Mouse (Mus musculus): ENCODE data around the gene Eif5a. TPM values are rescaled to one million over a fixed set of nuclear protein-coding genes. Genes with fewer than 3 reads are reported as not detected.

Gene Eif5a
- polyA plus RNA-seq (2014; fragmentation: Illumina TruSeq; extraction: RNeasy Lipid Tissue Mini Kit (QIAGEN cat#74804); ENCODE audit: low read depth, low replicate concordance), result 247 TPM

GRCm38 (mm10) chr11:69921114-69922011 is at the start of gene Eif5a:
TSS of gene Eif5a (minus strand) at chr11:69921958.

GRCm38 (mm10) chr11:69964650-69965270 is 43.0 kb upstream of the Eif5a start, which contains the start of gene Cldn7:
TSS of gene Cldn7 (plus strand) at chr11:69964779.

DNA sequence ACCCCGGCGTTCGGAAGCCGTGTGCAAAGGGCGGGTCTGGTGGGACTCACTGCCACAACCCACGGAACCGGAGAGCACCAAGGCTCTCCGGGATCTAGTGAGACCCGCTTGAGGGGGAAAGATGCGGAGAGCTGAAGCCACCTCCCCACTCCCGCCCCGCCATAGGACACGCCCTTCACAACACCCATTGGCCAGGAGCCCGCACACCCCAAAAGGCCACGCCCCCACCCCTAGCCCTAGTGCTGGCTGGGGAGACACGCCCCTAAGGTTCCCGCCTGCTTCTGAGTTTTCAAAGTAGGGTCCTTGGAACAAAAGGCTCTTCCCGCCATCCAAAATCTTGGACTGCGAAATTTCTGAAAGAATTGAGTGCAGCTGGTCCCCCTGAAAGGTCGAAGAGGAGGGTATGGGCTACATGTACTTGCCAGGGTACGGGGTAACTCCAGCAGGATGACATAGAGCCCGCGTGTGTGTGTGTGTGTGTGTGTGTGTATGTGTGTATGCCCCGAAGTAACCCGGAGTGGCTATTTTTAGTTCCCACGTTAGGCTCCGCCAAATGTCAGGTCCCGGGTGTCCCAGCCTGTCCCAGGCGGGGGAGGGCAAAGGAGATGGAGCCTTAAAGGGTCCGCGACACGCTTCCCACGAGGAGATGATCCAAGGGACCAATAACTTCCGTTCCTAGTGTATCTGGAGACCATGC is 26.5 kb upstream of the Eif5a start, which contains the start of gene Slc2a4:
Gene Slc2a4 (minus strand): TSS at position 123 of the 697 bp plus-strand sequence.

DNA sequence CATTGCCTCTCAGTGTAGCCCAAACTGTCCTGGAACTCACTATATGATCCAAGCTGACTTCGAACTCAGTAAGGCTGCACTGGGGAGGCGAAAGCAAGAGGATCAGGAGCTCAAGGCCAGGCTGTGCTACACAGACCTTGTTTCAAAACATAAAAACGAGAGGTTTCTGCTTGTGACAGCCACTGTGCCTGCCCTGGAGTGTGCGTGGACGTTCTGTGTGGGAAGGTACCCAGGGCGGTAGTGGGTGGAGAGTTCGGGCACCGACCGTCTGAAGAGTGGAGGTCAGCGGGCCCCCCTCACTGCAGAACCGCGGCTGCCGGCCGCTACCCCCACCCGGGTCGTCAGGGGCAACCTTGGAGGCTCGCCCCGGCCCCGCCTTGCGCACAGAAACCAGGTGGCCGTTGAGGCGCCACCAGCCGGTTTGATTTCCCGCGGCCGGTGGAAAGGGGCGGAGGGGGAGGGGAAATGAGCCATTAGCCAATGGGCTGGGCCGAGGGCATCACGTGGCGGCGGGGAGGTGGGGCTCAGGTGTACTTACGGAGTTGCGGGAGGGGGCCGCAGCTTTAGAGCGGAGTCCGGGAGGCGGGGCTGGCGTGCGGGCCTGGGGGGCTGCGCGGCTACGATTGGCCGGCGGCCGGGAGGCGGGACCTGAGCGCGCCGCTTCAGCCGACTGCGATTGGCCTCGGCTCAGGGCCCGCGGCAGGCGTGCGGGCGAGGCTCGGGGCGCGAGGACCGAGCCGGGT is 13.6 kb upstream of the Eif5a start, which contains the start of gene Ybx2:
Gene Ybx2 (plus strand): TSS at position 660 of the 743 bp plus-strand sequence.

GRCm38 (mm10) chr11:69913554-69914371 is 8.0 kb downstream of the Eif5a start, which contains the start of gene Gps2:
TSS of gene Gps2 (plus strand) at chr11:69913888.

GRCm38 (mm10) chr11:69900471-69901405 is 21.0 kb downstream of the Eif5a start, which contains the start of the genes 2810408A11Rik and Neurl4:
TSS of gene 2810408A11Rik (minus strand) at chr11:69900987.
TSS of gene Neurl4 (plus strand) at chr11:69901072.

DNA sequence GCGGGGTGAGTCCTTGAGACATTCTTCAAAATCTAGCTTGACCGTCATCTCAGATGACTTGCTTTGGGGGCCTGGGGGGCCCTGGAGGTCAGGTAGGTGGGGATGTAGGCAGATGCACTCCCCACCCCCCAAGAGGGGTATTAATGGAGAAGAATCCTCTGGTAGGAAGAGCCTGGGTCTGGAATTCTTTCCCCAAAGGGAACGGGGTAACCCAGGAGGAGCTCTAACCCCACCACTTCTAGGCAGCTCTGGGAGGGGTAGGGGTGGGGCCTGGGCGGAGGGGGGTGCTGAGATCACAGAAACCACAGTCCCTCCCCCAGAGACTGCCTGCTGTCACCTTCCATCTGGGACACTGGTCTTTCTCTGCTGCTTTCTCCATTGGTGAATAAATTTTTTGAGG is 26.5 kb downstream of the Eif5a start, which contains the start of gene Acap1:
Gene Acap1 (minus strand): TSS at position 249 of the 400 bp plus-strand sequence.

DNA sequence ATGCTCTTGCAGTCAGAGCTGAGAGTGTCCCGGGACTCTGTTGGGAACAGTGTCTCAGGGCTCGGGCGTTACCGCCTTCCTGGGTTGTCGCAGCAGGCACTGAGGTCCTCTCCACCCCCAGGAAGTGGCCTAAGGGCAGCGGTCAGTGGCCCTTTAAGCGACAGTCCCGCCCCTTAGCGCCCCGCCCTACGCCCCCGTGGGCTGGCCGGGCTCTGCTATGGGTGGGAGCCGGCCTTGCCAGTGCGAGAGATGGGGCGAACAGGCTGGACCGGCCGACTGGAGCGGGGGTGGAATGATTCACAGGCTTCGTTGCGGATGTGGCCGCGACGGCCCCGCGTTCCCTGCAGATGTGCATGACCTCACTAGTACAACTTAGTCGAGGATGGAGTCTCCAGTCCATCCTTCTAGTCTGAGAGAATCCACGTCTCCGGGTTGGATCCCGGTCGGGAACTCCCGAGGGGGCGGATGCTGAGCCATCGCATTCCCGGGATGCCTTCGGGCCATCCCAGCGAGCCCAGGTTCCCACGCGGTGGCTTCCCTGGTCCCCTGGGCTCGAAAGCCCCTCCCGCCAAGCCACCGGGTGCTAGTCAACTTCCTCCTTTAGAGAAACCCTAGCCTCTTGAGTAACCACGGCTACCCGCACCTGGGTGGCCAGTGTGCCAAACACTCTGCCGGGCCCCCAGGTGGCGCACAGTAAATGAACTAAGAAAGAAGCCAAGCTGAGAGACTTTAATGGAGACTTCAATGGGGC is 40.7 kb downstream of the Eif5a start, which contains the start of gene Kctd11:
Gene Kctd11 (minus strand): TSS at position 554 of the 751 bp plus-strand sequence.

DNA sequence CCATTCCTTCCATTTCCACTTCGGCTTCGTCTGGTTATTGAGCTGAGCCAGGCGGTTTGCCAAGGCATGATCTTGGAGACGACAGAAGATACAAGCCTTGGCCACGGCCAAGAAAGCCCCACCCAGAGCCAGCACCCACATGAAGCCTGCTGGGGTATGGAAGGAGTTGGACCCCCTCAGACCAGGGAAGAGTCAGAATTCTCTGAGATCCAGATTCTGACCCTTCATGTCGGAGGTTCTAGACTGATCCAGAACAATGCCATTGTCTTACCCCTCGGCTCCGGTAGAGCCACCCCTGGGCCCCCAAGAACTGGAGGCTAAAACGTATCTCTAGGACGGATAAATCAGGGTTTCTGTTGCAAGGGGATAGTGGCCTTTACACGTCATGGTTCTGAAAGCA is 43.9 kb downstream of the Eif5a start, which contains the start of gene Tmem95:
Gene Tmem95 (minus strand): TSS at position 141 of the 400 bp plus-strand sequence.

Other genes starting within 250 kb of the Eif5a start
- 265 TPM for gene Eif4a1, start 249.5 kb downstream of the Eif5a start, polyA plus RNA-seq (2014; fragmentation: Illumina TruSeq; extraction: RNeasy Lipid Tissue Mini Kit (QIAGEN cat#74804); ENCODE audit: low read depth, low replicate concordance)
- gene Senp3, start 239.9 kb downstream of the Eif5a start, polyA plus RNA-seq (2014; fragmentation: Illumina TruSeq; extraction: RNeasy Lipid Tissue Mini Kit (QIAGEN cat#74804); ENCODE audit: low read depth, low replicate concordance), result 94.6 TPM
- 3.8 TPM for gene Tnfsf13, start 236.2 kb downstream of the Eif5a start, polyA plus RNA-seq (2014; fragmentation: Illumina TruSeq; extraction: RNeasy Lipid Tissue Mini Kit (QIAGEN cat#74804); ENCODE audit: low read depth, low replicate concordance)
- gene Tnfsf12, start 226.1 kb downstream of the Eif5a start, polyA plus RNA-seq (2014; fragmentation: Illumina TruSeq; extraction: RNeasy Lipid Tissue Mini Kit (QIAGEN cat#74804); ENCODE audit: low read depth, low replicate concordance), result 0.20 TPM
- gene Tnfsfm13, start 225.9 kb downstream of the Eif5a start, polyA plus RNA-seq (2014; fragmentation: Illumina TruSeq; extraction: RNeasy Lipid Tissue Mini Kit (QIAGEN cat#74804); ENCODE audit: low read depth, low replicate concordance), result 1.7 TPM
- gene Polr2a, start 163.3 kb downstream of the Eif5a start, polyA plus RNA-seq (2014; fragmentation: Illumina TruSeq; extraction: RNeasy Lipid Tissue Mini Kit (QIAGEN cat#74804); ENCODE audit: low read depth, low replicate concordance), result 43.5 TPM
- 33.7 TPM for gene Slc35g3, start 160.0 kb downstream of the Eif5a start, polyA plus RNA-seq (2014; fragmentation: Illumina TruSeq; extraction: RNeasy Lipid Tissue Mini Kit (QIAGEN cat#74804); ENCODE audit: low read depth, low replicate concordance)
- 3.6 TPM for gene Zbtb4, start 156.0 kb downstream of the Eif5a start, polyA plus RNA-seq (2014; fragmentation: Illumina TruSeq; extraction: RNeasy Lipid Tissue Mini Kit (QIAGEN cat#74804); ENCODE audit: low read depth, low replicate concordance)
- gene Chrnb1, start 126.0 kb downstream of the Eif5a start, polyA plus RNA-seq (2014; fragmentation: Illumina TruSeq; extraction: RNeasy Lipid Tissue Mini Kit (QIAGEN cat#74804); ENCODE audit: low read depth, low replicate concordance), result 0.24 TPM
- gene Fgf11, start 120.1 kb downstream of the Eif5a start, polyA plus RNA-seq (2014; fragmentation: Illumina TruSeq; extraction: RNeasy Lipid Tissue Mini Kit (QIAGEN cat#74804); ENCODE audit: low read depth, low replicate concordance), result 3.7 TPM
- gene Tmem102, start 116.3 kb downstream of the Eif5a start, polyA plus RNA-seq (2014; fragmentation: Illumina TruSeq; extraction: RNeasy Lipid Tissue Mini Kit (QIAGEN cat#74804); ENCODE audit: low read depth, low replicate concordance), result not detected
- 131 TPM for gene Gm39566, start 106.7 kb downstream of the Eif5a start, polyA plus RNA-seq (2014; fragmentation: Illumina TruSeq; extraction: RNeasy Lipid Tissue Mini Kit (QIAGEN cat#74804); ENCODE audit: low read depth, low replicate concordance)
- gene Spem2, start 103.5 kb downstream of the Eif5a start, polyA plus RNA-seq (2014; fragmentation: Illumina TruSeq; extraction: RNeasy Lipid Tissue Mini Kit (QIAGEN cat#74804); ENCODE audit: low read depth, low replicate concordance), result 15.9 TPM
- gene Spem1, start 99.8 kb downstream of the Eif5a start, polyA plus RNA-seq (2014; fragmentation: Illumina TruSeq; extraction: RNeasy Lipid Tissue Mini Kit (QIAGEN cat#74804); ENCODE audit: low read depth, low replicate concordance), result 145 TPM
- gene Nlgn2, start 84.2 kb downstream of the Eif5a start, polyA plus RNA-seq (2014; fragmentation: Illumina TruSeq; extraction: RNeasy Lipid Tissue Mini Kit (QIAGEN cat#74804); ENCODE audit: low read depth, low replicate concordance), result 0.17 TPM
- 4.6 TPM for gene Tmem256, start 83.4 kb downstream of the Eif5a start, polyA plus RNA-seq (2014; fragmentation: Illumina TruSeq; extraction: RNeasy Lipid Tissue Mini Kit (QIAGEN cat#74804); ENCODE audit: low read depth, low replicate concordance)
- gene Plscr3, start 75.6 kb downstream of the Eif5a start, polyA plus RNA-seq (2014; fragmentation: Illumina TruSeq; extraction: RNeasy Lipid Tissue Mini Kit (QIAGEN cat#74804); ENCODE audit: low read depth, low replicate concordance), result 0.28 TPM
- gene Tnk1, start 63.2 kb downstream of the Eif5a start, polyA plus RNA-seq (2014; fragmentation: Illumina TruSeq; extraction: RNeasy Lipid Tissue Mini Kit (QIAGEN cat#74804); ENCODE audit: low read depth, low replicate concordance), result 0.07 TPM
- 8.3 TPM for gene Tmem95, start 43.9 kb downstream of the Eif5a start, polyA plus RNA-seq (2014; fragmentation: Illumina TruSeq; extraction: RNeasy Lipid Tissue Mini Kit (QIAGEN cat#74804); ENCODE audit: low read depth, low replicate concordance)
- 0.22 TPM for gene Kctd11, start 40.6 kb downstream of the Eif5a start, polyA plus RNA-seq (2014; fragmentation: Illumina TruSeq; extraction: RNeasy Lipid Tissue Mini Kit (QIAGEN cat#74804); ENCODE audit: low read depth, low replicate concordance)
- gene Acap1, start 26.4 kb downstream of the Eif5a start, polyA plus RNA-seq (2014; fragmentation: Illumina TruSeq; extraction: RNeasy Lipid Tissue Mini Kit (QIAGEN cat#74804); ENCODE audit: low read depth, low replicate concordance), result 1.7 TPM
- 291 TPM for gene 2810408A11Rik, start 21.0 kb downstream of the Eif5a start, polyA plus RNA-seq (2014; fragmentation: Illumina TruSeq; extraction: RNeasy Lipid Tissue Mini Kit (QIAGEN cat#74804); ENCODE audit: low read depth, low replicate concordance)
- gene Neurl4, start 20.9 kb downstream of the Eif5a start, polyA plus RNA-seq (2014; fragmentation: Illumina TruSeq; extraction: RNeasy Lipid Tissue Mini Kit (QIAGEN cat#74804); ENCODE audit: low read depth, low replicate concordance), result 5.5 TPM
- 66.3 TPM for gene Gps2, start 8.1 kb downstream of the Eif5a start, polyA plus RNA-seq (2014; fragmentation: Illumina TruSeq; extraction: RNeasy Lipid Tissue Mini Kit (QIAGEN cat#74804); ENCODE audit: low read depth, low replicate concordance)
- 1,705 TPM for gene Ybx2, start 13.8 kb upstream of the Eif5a start, polyA plus RNA-seq (2014; fragmentation: Illumina TruSeq; extraction: RNeasy Lipid Tissue Mini Kit (QIAGEN cat#74804); ENCODE audit: low read depth, low replicate concordance)
- 0.07 TPM for gene Slc2a4, start 26.2 kb upstream of the Eif5a start, polyA plus RNA-seq (2014; fragmentation: Illumina TruSeq; extraction: RNeasy Lipid Tissue Mini Kit (QIAGEN cat#74804); ENCODE audit: low read depth, low replicate concordance)
- gene Cldn7, start 42.8 kb upstream of the Eif5a start, polyA plus RNA-seq (2014; fragmentation: Illumina TruSeq; extraction: RNeasy Lipid Tissue Mini Kit (QIAGEN cat#74804); ENCODE audit: low read depth, low replicate concordance), result 0.36 TPM
- 35.9 TPM for gene Ctdnep1, start 59.2 kb upstream of the Eif5a start, polyA plus RNA-seq (2014; fragmentation: Illumina TruSeq; extraction: RNeasy Lipid Tissue Mini Kit (QIAGEN cat#74804); ENCODE audit: low read depth, low replicate concordance)
- 70.4 TPM for gene Elp5, start 60.6 kb upstream of the Eif5a start, polyA plus RNA-seq (2014; fragmentation: Illumina TruSeq; extraction: RNeasy Lipid Tissue Mini Kit (QIAGEN cat#74804); ENCODE audit: low read depth, low replicate concordance)
- 586 TPM for gene Gabarap, start 69.2 kb upstream of the Eif5a start, polyA plus RNA-seq (2014; fragmentation: Illumina TruSeq; extraction: RNeasy Lipid Tissue Mini Kit (QIAGEN cat#74804); ENCODE audit: low read depth, low replicate concordance)
- gene Phf23, start 73.8 kb upstream of the Eif5a start, polyA plus RNA-seq (2014; fragmentation: Illumina TruSeq; extraction: RNeasy Lipid Tissue Mini Kit (QIAGEN cat#74804); ENCODE audit: low read depth, low replicate concordance), result 12.7 TPM
- 0.98 TPM for gene Dvl2, start 78.6 kb upstream of the Eif5a start, polyA plus RNA-seq (2014; fragmentation: Illumina TruSeq; extraction: RNeasy Lipid Tissue Mini Kit (QIAGEN cat#74804); ENCODE audit: low read depth, low replicate concordance)
- gene Acadvl, start 93.5 kb upstream of the Eif5a start, polyA plus RNA-seq (2014; fragmentation: Illumina TruSeq; extraction: RNeasy Lipid Tissue Mini Kit (QIAGEN cat#74804); ENCODE audit: low read depth, low replicate concordance), result 3.9 TPM
- 0.46 TPM for gene Dlg4, start 95.0 kb upstream of the Eif5a start, polyA plus RNA-seq (2014; fragmentation: Illumina TruSeq; extraction: RNeasy Lipid Tissue Mini Kit (QIAGEN cat#74804); ENCODE audit: low read depth, low replicate concordance)
- not detected for gene Asgr1, start 132.1 kb upstream of the Eif5a start, polyA plus RNA-seq (2014; fragmentation: Illumina TruSeq; extraction: RNeasy Lipid Tissue Mini Kit (QIAGEN cat#74804); ENCODE audit: low read depth, low replicate concordance)
- gene Asgr2, start 170.7 kb upstream of the Eif5a start, polyA plus RNA-seq (2014; fragmentation: Illumina TruSeq; extraction: RNeasy Lipid Tissue Mini Kit (QIAGEN cat#74804); ENCODE audit: low read depth, low replicate concordance), result not detected
- gene Mgl2, start 208.4 kb upstream of the Eif5a start, polyA plus RNA-seq (2014; fragmentation: Illumina TruSeq; extraction: RNeasy Lipid Tissue Mini Kit (QIAGEN cat#74804); ENCODE audit: low read depth, low replicate concordance), result 0.73 TPM
- gene Clec10a, start 234.2 kb upstream of the Eif5a start, polyA plus RNA-seq (2014; fragmentation: Illumina TruSeq; extraction: RNeasy Lipid Tissue Mini Kit (QIAGEN cat#74804); ENCODE audit: low read depth, low replicate concordance), result 1.9 TPM

Measured in testis, adult 10 weeks (tissue).